Mouse (Mus musculus): ENCODE measurements around the gene Gm10491. TPM values are rescaled to one million over a fixed set of nuclear protein-coding genes. Genes with fewer than 3 reads are reported as not detected.
"Not testable (repeated sequence)": the region's sequence is repeated elsewhere in the genome, so short reads cannot be mapped to it uniquely, and the experiment has no call there.

Gm10491 gene
- polyA plus RNA-seq, 1 experiment from 2014 or later: not detected

DNA sequence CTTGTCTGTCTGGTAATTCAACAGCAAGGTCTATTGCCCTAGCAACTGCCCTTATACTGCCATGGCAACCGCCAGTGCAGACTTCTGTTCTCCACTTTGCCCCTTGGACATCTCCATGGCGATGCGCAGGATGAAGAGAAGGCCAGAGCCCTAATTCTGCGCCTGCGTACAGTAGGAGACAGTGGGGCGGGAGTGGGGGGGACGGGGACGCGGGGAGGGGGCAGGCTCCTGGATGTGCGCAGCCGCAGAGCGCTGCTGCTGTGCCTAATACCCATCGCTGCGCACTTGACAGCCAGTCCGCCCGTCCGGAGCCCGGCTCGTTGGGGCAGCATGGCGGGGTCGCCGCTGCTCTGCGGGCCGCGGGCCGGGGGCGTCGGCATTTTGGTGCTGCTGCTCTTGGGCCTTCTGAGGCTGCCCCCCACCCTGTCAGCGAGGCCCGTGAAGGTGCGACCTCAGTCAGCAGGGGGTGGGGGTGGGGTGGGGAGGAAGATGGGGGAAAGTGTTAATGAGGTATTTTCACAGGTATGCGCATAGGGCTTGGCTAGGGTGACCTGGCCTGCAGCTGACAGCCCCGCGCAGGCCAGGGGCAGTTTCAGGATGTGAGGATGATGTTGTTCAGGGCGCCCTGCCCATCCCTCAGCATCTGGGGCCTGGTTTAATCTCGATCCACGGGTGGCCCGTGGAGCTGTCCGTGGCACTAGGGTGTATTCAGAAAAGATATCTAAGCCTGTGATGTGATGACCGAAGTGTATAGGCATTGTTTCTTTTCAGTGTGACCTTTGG, 12.2 kb upstream of the Gm10491 start, which contains the start of gene Pcsk1n:
Pcsk1n (plus strand) TSS at position 222 of the 783 bp plus-strand sequence.
- no peaks in the 10 kb centered on the region for H3K36me3 ChIP-seq
- H3K27ac ChIP-seq: no peak within 1 kb of the TSS
- peak within 1 kb of the TSS; percentile 17; the same call in 1 of the 2 replicates for H3K4me3 ChIP-seq
- no peak for ATAC-seq (ENCODE audit: insufficient number of reproducible peaks, low FRiP score, low TSS enrichment, low read depth)
- H3K9ac ChIP-seq: no peak within 1 kb of the TSS
- peak within 1 kb of the TSS; percentile 37 for H3K4me2 ChIP-seq
- H3K4me1 ChIP-seq: peaks cover 9% of the 10 kb centered on the region
- 20% methylated on average over 24 of the region's 40 CpGs for WGBS
- peaks cover 57% of the 10 kb centered on the region for H3K27me3 ChIP-seq
- H3K9me3 ChIP-seq: no peaks in the 10 kb centered on the region

DNA sequence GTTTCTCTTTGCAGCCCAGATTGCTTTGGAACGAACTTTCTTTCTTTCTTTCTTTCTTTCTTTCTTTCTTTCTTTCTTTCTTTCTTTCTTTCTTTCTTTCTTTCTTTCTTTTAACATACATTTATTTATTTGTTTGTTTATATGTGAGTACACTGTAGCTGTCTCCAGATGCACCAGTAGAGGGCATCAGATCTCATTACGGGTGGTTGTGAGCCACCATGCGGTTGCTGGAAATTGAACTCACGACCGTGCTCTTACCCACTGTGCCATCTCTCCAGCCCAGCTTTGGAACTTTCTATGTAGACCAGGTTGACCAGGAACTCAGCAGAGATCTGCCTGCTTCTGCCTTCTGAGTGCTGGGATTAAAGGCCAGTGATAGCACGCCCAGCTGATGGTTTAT, 10.3 kb upstream of the Gm10491 start:
- ATAC-seq (ENCODE audit: insufficient number of reproducible peaks, low FRiP score, low TSS enrichment, low read depth); H3K4me1 ChIP-seq; H3K27ac ChIP-seq; H3K4me3 ChIP-seq; H3K9ac ChIP-seq; H3K4me2 ChIP-seq; H3K36me3 ChIP-seq; H3K9me3 ChIP-seq: not testable (repeated sequence)
- 62% methylated on average over 6 of the region's 6 CpGs for WGBS
- H3K27me3 ChIP-seq: peaks cover 45% of the 10 kb centered on the region

DNA sequence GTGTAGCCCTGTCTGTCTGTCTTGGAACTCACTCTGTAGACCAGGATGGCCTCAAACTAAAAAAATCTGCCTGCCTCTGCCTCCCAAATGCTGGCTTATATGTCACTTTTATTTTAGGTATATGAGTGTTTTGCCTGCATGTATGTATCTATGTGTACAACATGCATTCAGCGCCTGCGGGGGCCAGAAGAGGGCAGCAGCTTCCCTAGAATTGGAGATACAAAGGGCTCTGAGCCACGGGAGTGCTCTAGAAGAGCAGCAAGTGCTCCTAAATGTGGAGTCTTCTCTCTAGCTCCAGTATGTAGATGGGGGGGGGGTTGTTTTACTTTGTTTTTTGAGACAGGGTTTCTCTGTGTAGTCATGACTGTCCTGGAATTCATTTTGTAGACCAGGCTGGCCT, 8.0 kb upstream of the Gm10491 start:
- H3K4me1 ChIP-seq: not testable (repeated sequence)
- 28% methylated on average over 3 of the region's 3 CpGs for WGBS

DNA sequence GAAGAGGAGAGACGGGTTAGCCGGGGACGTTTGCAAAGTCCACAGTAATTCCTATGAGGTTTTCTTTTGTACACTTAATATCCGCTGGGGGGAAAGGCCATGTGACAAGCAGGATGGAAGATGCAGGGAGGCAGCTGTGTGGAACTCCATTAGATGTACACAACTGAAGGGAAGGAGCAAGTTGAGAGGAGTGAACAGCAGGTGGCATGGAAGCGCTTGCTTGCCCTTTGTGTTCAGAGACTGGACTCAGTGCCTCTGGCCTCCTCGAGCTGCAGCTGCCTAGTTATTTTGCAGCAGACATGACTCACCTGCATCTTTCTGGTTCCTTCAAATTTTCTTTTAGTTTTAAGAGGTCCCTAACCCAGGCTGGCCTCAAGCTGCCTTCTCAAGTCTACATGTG, 2.8 kb upstream of the Gm10491 start:
- H3K9ac ChIP-seq: no peak overlapping the region
- H3K27me3 ChIP-seq: no peaks in the 10 kb centered on the region
- H3K9me3 ChIP-seq: no peaks in the 10 kb centered on the region
- WGBS: 56% methylated on average over 6 of the region's 6 CpGs
- H3K27ac ChIP-seq: no peak overlapping the region
- no peak overlapping the region for H3K4me3 ChIP-seq
- H3K4me2 ChIP-seq: no peak overlapping the region
- H3K36me3 ChIP-seq: peaks cover 13% of the 10 kb centered on the region; the same call in 1 of the 2 replicates
- ATAC-seq (ENCODE audit: insufficient number of reproducible peaks, low FRiP score, low TSS enrichment, low read depth): no peak
- H3K4me1 ChIP-seq: no peaks in the 10 kb centered on the region

More for the DNA sequence above, 8.0 kb upstream of the Gm10491 start:
- not testable (repeated sequence) for H3K36me3 ChIP-seq; H3K4me2 ChIP-seq; H3K27ac ChIP-seq; H3K4me3 ChIP-seq; H3K9me3 ChIP-seq; ATAC-seq (ENCODE audit: insufficient number of reproducible peaks, low FRiP score, low TSS enrichment, low read depth); H3K9ac ChIP-seq
- peaks cover 23% of the 10 kb centered on the region for H3K27me3 ChIP-seq

DNA sequence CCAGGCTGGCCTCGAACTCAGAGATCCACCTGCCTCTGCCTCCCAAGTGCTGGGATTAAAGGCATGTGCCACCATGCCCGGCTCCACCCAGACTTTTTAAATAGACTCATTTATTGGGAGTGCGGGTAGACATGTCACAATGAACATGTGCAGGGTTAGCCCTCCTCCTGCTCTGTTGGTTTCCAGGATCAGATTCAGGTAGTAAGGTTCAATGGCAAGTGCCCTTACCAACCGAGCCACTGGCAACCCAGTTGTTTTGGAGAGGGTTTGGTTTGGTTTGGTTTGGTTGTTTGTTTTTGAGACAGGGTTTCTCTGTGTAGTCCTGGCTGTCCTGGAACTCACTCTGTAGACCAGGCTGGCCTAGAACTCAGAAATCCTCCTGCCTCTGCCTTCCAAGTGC, 1.6 kb upstream of the Gm10491 start, which contains the start of gene Gm10490:
Gm10490 (plus strand) TSS at position 301 of the 400 bp plus-strand sequence.
- ATAC-seq (ENCODE audit: insufficient number of reproducible peaks, low FRiP score, low TSS enrichment, low read depth); H3K27ac ChIP-seq; H3K9me3 ChIP-seq; H3K4me3 ChIP-seq; H3K9ac ChIP-seq; H3K27me3 ChIP-seq; H3K4me1 ChIP-seq; H3K4me2 ChIP-seq: not testable (repeated sequence)
- 85% methylated on average over 4 of the region's 4 CpGs for WGBS
- H3K36me3 ChIP-seq: peaks cover 13% of the 10 kb centered on the region; the same call in 1 of the 2 replicates

DNA sequence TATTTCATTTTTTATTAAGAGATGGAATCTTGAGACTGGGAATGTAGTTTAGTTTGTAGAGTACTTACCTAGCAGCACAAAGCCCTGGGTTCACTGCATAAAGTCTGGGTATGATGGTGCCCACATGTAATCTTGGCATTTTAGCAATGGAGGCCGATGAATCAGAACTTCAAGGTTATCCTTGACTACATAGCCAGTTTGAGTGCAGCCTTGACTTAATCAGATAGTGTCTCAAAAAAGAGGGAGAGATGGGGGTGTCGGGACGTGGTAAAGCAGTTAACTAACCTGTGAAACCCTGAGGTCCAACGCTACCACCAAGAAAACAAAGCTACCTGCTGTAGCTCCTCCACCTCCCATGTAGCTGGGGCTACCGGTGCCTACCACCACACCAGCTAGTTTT, 3.2 kb downstream of the Gm10491 start:
- Histone ChIP-seq H3K4me2 (no peak overlapping the region), H3K9me3 (no peaks in the 10 kb centered on the region), H3K4me1 (0 out of 2 replicates have a peak, but pooled peaks cover 6% of the 10 kb centered on the region), H3K36me3 (peaks cover 16% of the 10 kb centered on the region; the same call in 1 of the 2 replicates), H3K27ac (no peak overlapping the region), H3K4me3 (no peak overlapping the region), H3K27me3 (no peaks in the 10 kb centered on the region), H3K9ac (no peak overlapping the region)
- WGBS: 91% methylated on average over 5 of the region's 5 CpGs
- no peak for ATAC-seq (ENCODE audit: insufficient number of reproducible peaks, low FRiP score, low TSS enrichment, low read depth)

DNA sequence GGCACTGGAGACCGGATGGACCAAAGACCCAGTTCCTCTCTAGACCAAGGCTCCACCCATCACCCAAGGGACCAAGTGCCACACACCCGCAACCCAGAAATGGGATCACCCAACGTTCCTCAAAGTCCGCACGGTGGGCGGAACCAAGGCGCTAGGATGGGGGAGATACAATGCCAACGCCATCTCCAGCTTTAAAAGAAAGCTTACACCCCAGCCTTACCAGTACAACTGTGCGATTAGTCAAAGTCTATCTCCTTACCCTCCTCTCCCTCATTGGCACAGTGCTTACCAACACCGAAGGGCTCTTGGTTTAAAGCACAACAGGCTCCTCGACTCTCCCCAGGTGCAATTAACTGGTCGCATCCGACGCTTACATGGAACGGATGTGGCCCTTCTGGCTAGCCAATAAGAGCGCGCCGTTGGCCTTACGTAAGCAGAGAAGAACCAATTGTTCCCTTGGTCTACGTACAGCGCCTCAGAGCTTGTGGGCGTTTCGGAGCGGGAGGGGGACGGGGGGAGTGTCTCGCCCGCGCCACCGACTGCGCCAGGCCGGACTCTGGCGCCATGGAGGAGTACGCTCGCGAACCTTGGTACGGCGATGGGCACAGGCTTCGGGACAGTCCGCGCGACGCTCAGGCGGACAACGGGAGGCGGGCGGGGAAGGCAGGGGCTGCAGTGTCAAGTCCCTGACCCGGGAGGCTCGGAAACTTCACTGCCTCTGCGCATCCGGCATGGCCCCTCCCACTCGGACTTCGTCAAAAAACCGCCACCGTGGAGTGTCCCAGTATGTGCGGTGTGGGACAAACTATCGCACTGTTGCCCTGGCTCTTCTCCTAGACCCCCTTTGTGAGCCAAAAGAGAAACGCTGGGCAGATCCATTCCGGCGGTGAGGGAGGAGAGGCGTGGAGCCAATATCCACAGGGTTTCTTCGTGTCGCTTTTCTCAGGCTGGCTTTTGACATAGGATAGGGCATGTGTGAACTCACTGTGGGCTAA, 8.5 kb downstream of the Gm10491 start, which contains the start of the genes Pqbp1 and Timm17b:
Pqbp1 (minus strand) TSS at position 390 of the 995 bp plus-strand sequence.
Timm17b (plus strand) TSS at position 478 of the 995 bp plus-strand sequence.
- peak within 1 kb of the TSS; percentile 85 for H3K27ac ChIP-seq
- H3K4me2 ChIP-seq: peak within 1 kb of the TSS; percentile 48
- H3K4me3 ChIP-seq: peak within 1 kb of the TSS; percentile 56
- no peaks in the 10 kb centered on the region for H3K27me3 ChIP-seq
- ATAC-seq (ENCODE audit: insufficient number of reproducible peaks, low FRiP score, low TSS enrichment, low read depth): peak; percentile 97
- 15% methylated on average over 59 of the region's 62 CpGs for WGBS
- 0 out of 2 replicates have a peak, but pooled peaks cover 6% of the 10 kb centered on the region for H3K4me1 ChIP-seq
- H3K9ac ChIP-seq: peak within 1 kb of the TSS; percentile 47
- H3K36me3 ChIP-seq: peaks cover 22% of the 10 kb centered on the region
- no peaks in the 10 kb centered on the region for H3K9me3 ChIP-seq

DNA sequence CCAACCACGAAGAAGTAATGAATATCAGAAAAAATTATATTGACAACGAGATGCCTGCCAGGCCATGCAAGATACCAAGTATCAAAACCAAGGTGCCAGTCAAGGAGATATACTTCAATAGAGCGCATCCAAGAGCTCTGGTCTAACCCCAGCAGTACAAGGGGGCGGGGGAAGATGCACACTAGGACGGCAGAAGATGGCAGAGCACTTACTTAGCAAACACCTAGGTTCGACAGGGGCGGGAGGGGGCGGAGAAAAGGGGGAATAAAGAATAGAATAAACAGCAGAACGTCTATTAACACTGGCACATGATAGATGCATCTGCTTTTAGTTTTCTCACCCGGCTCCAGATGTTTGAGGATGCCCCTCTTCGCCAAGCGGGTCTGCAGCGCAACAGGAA, 9.4 kb downstream of the Gm10491 start:
- peak overlapping the region; percentile 56 for H3K4me3 ChIP-seq
- H3K4me1 ChIP-seq: 0 out of 2 replicates have a peak, but pooled peaks cover 6% of the 10 kb centered on the region
- no peak overlapping the region for H3K9ac ChIP-seq
- H3K4me2 ChIP-seq: peak overlapping the region; percentile 48
- H3K27ac ChIP-seq: 0 out of 2 replicates have a peak overlapping the region, but pooled peaks have one; percentile 85
- H3K9me3 ChIP-seq: no peaks in the 10 kb centered on the region
- peaks cover 29% of the 10 kb centered on the region for H3K36me3 ChIP-seq
- ATAC-seq (ENCODE audit: insufficient number of reproducible peaks, low FRiP score, low TSS enrichment, low read depth): no peak
- no peaks in the 10 kb centered on the region for H3K27me3 ChIP-seq
- 28% methylated on average over 13 of the region's 13 CpGs for WGBS

DNA sequence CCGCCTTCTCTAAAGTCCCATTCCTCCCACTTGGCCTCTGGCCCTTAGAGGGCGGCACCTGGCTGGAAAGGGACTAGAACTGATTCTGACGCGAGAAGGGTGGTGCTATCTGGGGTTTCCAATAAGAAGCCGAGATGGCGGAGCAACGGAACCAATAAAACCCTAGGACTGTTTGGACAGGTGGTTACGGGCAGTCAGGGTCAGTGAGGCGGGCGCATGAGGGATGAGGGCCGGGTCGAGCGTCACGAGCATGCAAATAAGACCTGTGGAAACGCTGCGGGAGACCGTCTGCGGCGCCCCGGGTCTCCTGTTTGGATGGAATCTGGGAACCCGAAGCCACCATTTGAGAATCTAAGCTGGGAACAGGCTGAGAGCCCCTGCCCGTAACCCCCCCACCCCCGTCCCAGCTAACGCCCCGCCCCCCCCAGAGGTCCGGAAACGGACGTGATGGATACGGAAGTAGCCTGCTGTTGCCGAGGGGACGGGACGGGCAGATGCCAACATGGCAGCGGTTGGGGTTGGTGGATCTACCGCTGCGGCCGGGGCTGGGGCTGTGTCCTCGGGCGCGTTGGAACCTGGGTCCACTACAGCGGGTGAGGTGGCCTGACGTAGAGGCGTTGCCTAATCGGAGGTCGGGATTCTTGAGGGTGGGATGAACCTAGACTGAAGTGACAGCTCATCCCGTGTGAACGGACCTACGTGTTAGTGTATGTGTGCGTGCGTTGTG, 23.6 kb downstream of the Gm10491 start, which contains the start of gene Slc35a2:
Slc35a2 (plus strand) TSS at position 188 of the 727 bp plus-strand sequence.
- Histone ChIP-seq H3K4me1 (peaks cover 3% of the 10 kb centered on the region; the same call in 1 of the 2 replicates), H3K9ac (0 out of 2 replicates have a peak within 1 kb of the TSS, but pooled peaks have one; percentile 20), H3K4me3 (peak within 1 kb of the TSS; percentile 57), H3K36me3 (peaks cover 6% of the 10 kb centered on the region; the same call in 1 of the 2 replicates), H3K27ac (peak within 1 kb of the TSS; percentile 89), H3K4me2 (peak within 1 kb of the TSS; percentile 47), H3K27me3 (no peaks in the 10 kb centered on the region), H3K9me3 (no peaks in the 10 kb centered on the region)
- WGBS: 19% methylated on average over 49 of the region's 49 CpGs
- ATAC-seq (ENCODE audit: insufficient number of reproducible peaks, low FRiP score, low TSS enrichment, low read depth): peak; percentile 90

DNA sequence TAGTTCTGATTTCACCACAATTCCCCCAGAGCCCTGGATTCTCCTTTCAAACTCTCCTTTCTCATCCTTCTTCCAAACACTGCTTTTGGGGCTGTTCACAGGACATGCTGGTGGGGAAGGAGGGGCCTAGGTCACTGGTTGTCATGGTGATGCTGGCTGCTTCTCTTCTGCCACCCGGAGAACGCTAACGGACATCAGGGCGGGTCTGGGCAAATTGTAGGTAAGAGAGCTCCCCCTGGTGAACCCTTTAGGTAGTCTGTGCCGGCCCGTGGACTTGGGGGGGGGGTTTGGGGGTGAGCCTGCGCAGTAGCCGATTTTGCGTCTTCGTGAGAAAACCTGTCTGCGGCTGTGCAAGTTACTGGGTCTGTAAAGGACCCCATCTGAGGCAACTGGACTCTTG, 27.8 kb downstream of the Gm10491 start:
- Histone ChIP-seq H3K9me3 (no peaks in the 10 kb centered on the region), H3K4me1 (peaks cover 11% of the 10 kb centered on the region; the same call in 1 of the 2 replicates), H3K9ac (no peak overlapping the region), H3K27me3 (no peaks in the 10 kb centered on the region), H3K36me3 (0 out of 2 replicates have a peak, but pooled peaks cover 2% of the 10 kb centered on the region), H3K27ac (no peak overlapping the region), H3K4me3 (no peak overlapping the region), H3K4me2 (peak overlapping the region; percentile 31)
- WGBS: 21% methylated on average over 11 of the region's 11 CpGs
- ATAC-seq (ENCODE audit: insufficient number of reproducible peaks, low FRiP score, low TSS enrichment, low read depth): no peak

Measured in limb, embryonic 15.5 days (tissue).